Mouse (Mus musculus) spleen, adult 2 months (tissue): Measurements from ENCODE around the gene Gm43552.

Source experiments
- CTCF ChIP-seq: fragments of 200-500 bp; IDR thresholded peaks from 2 replicates; pipeline ENCODE4 v1.5.1; 2011; ENCODE audit warnings: mild to moderate bottlenecking, inconsistent platforms; ENCODE audit not compliant: insufficient read depth, insufficient read length, insufficient replicate concordance; ENCODE audit errors: extremely low read depth
- POLR2A ChIP-seq: fragments of 200-500 bp; IDR thresholded peaks from 2 replicates; pipeline ENCODE4 v1.6.1; 2011; ENCODE audit warnings: low read depth, low read length, inconsistent platforms

DNA sequence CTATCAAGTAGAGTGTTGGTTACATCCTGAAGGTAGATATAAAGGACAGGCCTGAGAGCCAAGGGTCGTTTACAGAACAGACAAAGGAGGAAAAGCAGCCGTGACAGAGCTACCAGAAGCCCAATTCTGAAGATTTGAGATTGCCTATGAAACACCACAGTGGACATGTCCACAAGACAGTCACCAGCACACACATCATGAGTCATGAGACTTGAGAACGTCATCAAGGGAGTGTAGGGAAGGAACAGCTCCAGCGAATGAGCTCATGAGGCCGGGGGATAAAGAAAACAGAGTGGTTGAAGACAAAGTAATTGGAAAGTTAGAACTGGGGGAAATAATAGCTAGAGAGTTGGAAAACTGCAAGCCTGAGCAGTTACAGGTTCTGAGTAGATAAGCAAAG lies 34.8 kb downstream of the Gm43552 start:
- no peak for TF ChIP-seq POLR2A
- no peak for TF ChIP-seq CTCF
